Mouse (Mus musculus): ENCODE results near the gene Fkbp5. TPM values are rescaled to one million over a fixed set of nuclear protein-coding genes. Genes with fewer than 3 reads are reported as not detected.

Fkbp5 gene
- polyA plus RNA-seq, 1 experiment from 2014 or later: 33.5 TPM

DNA sequence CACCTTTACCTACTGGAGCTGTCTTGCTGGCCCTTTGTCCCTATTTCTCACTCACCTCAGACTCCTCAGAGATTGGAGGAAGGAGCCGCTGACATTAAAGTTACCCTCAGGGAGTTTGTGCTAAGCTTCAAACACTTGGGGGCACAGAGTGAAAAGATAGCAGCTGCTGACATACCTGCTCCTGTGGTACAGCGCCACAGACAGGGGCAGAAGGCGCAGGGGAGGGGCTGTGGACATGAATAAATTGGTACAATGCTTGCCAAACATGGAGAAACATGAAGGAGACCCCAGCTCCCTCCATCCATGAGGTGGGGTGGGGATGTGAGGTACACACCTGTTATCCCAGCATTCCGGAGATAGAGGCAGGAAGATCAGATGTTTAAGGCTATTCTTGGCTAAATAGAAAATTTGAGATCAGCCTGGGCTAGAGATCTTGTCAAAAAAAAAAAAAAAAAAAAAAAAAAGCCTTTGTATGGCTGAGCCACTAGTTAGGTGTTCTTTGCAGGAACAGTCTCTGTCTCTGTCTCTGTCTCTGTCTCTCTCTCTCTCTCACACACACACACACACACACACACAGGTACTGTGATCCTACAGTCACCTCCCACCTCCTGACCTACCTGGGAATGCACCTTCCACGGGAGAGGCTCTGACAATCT, 3.9 kb upstream of the Fkbp5 start:
- Histone ChIP-seq H3K27me3 (ENCODE audit: poor library complexity, severe bottlenecking) (peaks cover 80% of the 10 kb centered on the region), H3K4me3 (no peak overlapping the region), H3K4me1 (peaks cover 49% of the 10 kb centered on the region), H3K36me3 (replicated peaks) (no peaks in the 10 kb centered on the region), H3K9me3 (peaks cover 7% of the 10 kb centered on the region; the same call in 1 of the 2 replicates), H3K27ac (no peak overlapping the region)
- no peak for DNase-seq (ENCODE audit: extremely low spot score, low spot score)
- 68% methylated on average over 5 of the region's 5 CpGs for WGBS

- Histone ChIP-seq H3K36me3 (replicated peaks) (no peaks in the 10 kb centered on the region), H3K4me3 (no peak overlapping the region), H3K9me3 (peaks cover 7% of the 10 kb centered on the region; the same call in 1 of the 2 replicates), H3K27ac (no peak overlapping the region), H3K27me3 (ENCODE audit: poor library complexity, severe bottlenecking) (peaks cover 86% of the 10 kb centered on the region), H3K4me1 (peaks cover 53% of the 10 kb centered on the region)
- DNase-seq (ENCODE audit: extremely low spot score, low spot score): no peak
- 87% methylated on average over 4 of the region's 4 CpGs for whole genome bisulfite sequencing
These were observed 3.2 kb upstream of the Fkbp5 start for GRCm38 (mm10) chr17:28520561-28520960.

- no peak for DNase-seq (ENCODE audit: extremely low spot score, low spot score)
- Histone ChIP-seq H3K4me3 (no peak overlapping the region), H3K9me3 (peaks cover 7% of the 10 kb centered on the region; the same call in 1 of the 2 replicates), H3K27ac (no peak overlapping the region), H3K4me1 (peaks cover 61% of the 10 kb centered on the region), H3K27me3 (ENCODE audit: poor library complexity, severe bottlenecking) (peaks cover 92% of the 10 kb centered on the region), H3K36me3 (replicated peaks) (no peaks in the 10 kb centered on the region)
- 93% methylated on average over 3 of the region's 3 CpGs for WGBS
These were observed 2.5 kb upstream of the Fkbp5 start for GRCm38 (mm10) chr17:28519827-28520226.

DNA sequence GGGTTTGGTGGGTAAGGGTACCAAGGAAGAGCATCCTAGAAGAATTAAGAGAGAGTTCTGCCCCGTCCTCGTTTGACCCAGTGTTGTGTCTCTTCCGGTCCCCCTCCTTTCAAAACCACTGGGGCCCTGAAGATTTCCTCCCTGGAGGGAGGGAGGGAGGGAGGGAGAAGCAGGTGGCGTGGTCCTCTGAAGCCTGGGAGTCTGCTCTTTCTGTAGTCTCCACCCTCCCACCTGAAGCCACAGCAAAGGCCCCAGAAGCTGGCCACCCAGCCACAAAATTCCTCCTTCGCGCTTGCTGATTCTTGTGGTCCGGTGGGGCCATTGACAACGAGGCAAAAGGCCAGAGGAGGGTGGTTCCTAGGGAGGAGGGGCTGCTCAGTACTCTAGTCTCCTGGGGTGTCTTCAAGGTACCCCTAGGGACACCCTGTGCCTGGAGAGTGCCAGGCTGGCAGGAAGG, 1.3 kb upstream of the Fkbp5 start:
- Histone ChIP-seq H3K4me3 (peak overlapping the region; percentile 59), H3K36me3 (replicated peaks) (no peaks in the 10 kb centered on the region), H3K9me3 (peaks cover 7% of the 10 kb centered on the region; the same call in 1 of the 2 replicates), H3K4me1 (peaks cover 63% of the 10 kb centered on the region), H3K27ac (peak overlapping the region; percentile 85), H3K27me3 (ENCODE audit: poor library complexity, severe bottlenecking) (peaks cover 84% of the 10 kb centered on the region)
- no peak for DNase-seq (ENCODE audit: extremely low spot score, low spot score)
- 17% methylated on average over 8 of the region's 8 CpGs for WGBS

DNA sequence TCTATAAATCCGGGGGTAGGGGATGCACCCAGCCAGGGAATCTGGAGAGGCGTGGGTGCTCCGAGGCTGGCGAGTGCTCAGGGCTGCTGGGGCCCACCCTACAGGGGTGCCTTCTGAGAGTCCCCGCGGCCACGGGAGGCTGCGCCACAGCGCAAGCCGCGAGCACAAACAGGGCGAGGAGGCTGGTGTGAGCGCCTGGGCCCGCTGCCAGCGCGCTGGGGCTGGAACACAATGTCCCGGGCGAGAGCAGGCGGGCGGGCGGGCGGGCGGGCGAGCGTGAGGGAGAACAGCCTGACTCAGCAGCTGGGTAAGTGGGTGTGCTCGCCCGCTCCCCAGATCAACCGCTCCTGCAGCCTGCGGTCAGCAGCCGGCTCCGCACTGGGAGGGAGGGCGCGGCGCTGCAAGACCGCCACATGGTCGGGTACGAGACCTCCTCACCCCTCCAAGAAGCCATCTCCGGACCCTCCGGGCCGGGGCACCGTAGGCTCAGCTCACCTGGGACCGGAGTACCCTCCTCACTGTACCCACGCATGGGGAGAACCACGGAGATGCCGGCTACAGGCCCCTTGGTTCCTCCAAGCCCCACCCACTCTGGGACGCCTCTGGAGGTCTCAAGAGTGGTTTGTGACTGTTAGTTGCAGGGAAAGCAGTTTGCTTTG, 758 bp upstream of the Fkbp5 start:
- peak; percentile 53 for DNase-seq (ENCODE audit: extremely low spot score, low spot score)
- under 1% methylated on average over 46 of the region's 46 CpGs for WGBS
- H3K27ac ChIP-seq: peak overlapping the region; percentile 85
- peaks cover 7% of the 10 kb centered on the region; the same call in 1 of the 2 replicates for H3K9me3 ChIP-seq
- no peaks in the 10 kb centered on the region for H3K36me3 ChIP-seq (replicated peaks)
- peaks cover 78% of the 10 kb centered on the region for H3K27me3 ChIP-seq (ENCODE audit: poor library complexity, severe bottlenecking)
- H3K4me3 ChIP-seq: peak overlapping the region; percentile 59
- peaks cover 57% of the 10 kb centered on the region for H3K4me1 ChIP-seq

DNA sequence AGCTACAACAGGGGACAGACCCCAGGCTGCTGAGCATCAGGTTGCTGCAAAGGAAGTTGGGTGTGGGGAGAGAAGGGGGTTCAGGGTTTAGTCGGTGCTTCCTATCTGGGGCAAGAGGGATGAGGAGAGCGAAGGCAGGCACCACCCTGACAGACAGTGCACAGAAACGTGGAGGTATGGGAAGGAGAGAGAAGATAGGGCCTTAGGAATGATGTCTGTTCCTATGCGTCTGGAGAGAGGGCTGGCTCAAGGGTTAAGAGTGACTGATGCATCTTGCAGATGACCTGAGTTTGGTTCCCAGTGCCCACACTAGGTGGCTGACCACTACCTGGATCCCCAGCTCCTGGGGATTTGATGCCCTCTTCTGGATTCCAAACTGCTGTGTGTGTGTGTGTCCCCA, 446 bp downstream of the Fkbp5 start:
- H3K4me3 ChIP-seq: no peak overlapping the region; the same call in 1 of the 2 replicates
- WGBS: 82% methylated on average over 4 of the region's 4 CpGs
- no peak for DNase-seq (ENCODE audit: extremely low spot score, low spot score)
- no peaks in the 10 kb centered on the region for H3K36me3 ChIP-seq (replicated peaks)
- no peak overlapping the region for H3K27ac ChIP-seq
- peaks cover 7% of the 10 kb centered on the region; the same call in 1 of the 2 replicates for H3K9me3 ChIP-seq
- H3K27me3 ChIP-seq (ENCODE audit: poor library complexity, severe bottlenecking): peaks cover 77% of the 10 kb centered on the region
- H3K4me1 ChIP-seq: peaks cover 55% of the 10 kb centered on the region

GRCm38 (mm10) chr17:28515431-28516341, 1.6 kb downstream of the Fkbp5 start:
- Histone ChIP-seq H3K4me3 (no peak overlapping the region), H3K27me3 (ENCODE audit: poor library complexity, severe bottlenecking) (peaks cover 75% of the 10 kb centered on the region), H3K27ac (no peak overlapping the region), H3K36me3 (replicated peaks) (no peaks in the 10 kb centered on the region), H3K9me3 (peaks cover 7% of the 10 kb centered on the region; the same call in 1 of the 2 replicates), H3K4me1 (peaks cover 64% of the 10 kb centered on the region)
- 76% methylated on average over 10 of the region's 10 CpGs for WGBS
- DNase-seq (ENCODE audit: extremely low spot score, low spot score): no peak

DNA sequence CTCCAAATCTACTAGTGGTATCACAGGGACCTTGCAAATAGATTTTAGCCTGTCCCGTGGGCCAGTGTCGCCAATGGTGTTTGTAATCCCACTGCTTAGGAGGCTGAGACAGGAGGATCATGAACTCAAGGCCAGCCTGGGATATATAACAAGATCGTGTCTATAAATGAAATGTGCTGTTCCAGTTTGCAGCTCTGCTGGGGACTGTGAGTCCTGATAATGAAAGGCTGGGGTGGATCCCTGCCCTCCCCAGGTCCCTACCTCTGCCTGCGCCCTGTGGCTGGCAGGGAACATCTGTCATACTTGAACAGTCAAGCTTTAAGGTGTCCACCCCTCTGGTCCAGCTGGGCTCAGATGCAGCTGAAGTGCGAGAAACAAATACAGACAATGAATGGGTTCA, 2.8 kb downstream of the Fkbp5 start:
- Histone ChIP-seq H3K27me3 (ENCODE audit: poor library complexity, severe bottlenecking) (peaks cover 75% of the 10 kb centered on the region), H3K4me3 (no peak overlapping the region), H3K9me3 (peaks cover 7% of the 10 kb centered on the region; the same call in 1 of the 2 replicates), H3K27ac (no peak overlapping the region), H3K36me3 (replicated peaks) (no peaks in the 10 kb centered on the region), H3K4me1 (peaks cover 70% of the 10 kb centered on the region)
- DNase-seq (ENCODE audit: extremely low spot score, low spot score): no peak
- WGBS: 74% methylated on average over 5 of the region's 5 CpGs

- 0 out of 2 replicates have a peak overlapping the region, but pooled peaks have one; percentile 26 for H3K27ac ChIP-seq
- H3K36me3 ChIP-seq (replicated peaks): no peaks in the 10 kb centered on the region
- H3K27me3 ChIP-seq (ENCODE audit: poor library complexity, severe bottlenecking): peaks cover 69% of the 10 kb centered on the region
- 0 out of 2 replicates have a peak, but pooled peaks cover under 1% of the 10 kb centered on the region for H3K9me3 ChIP-seq
- no peak overlapping the region for H3K4me3 ChIP-seq
- WGBS: 67% methylated on average over 7 of the region's 7 CpGs
- H3K4me1 ChIP-seq: peaks cover 69% of the 10 kb centered on the region
- DNase-seq (ENCODE audit: extremely low spot score, low spot score): no peak
These were observed 3.5 kb downstream of the Fkbp5 start for GRCm38 (mm10) chr17:28513844-28514243.

DNA sequence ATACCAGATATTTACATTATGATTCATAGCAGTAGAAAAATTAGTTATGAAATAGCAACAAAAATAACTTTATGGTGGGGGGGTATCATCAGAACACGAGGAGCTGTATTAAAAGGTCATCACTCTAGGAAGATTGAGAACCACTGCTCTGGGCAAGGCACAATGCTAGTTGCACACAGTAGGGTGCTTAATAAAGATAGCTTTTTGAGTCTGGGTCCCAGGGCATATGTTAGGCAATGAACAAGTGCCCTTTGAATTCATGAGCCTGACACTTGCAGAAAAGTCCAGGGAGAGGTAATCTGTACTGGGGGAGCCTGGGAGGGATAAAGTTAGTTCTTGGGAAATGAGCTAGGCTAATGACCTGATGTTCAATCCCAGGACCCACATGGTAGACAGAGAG, 4.0 kb downstream of the Fkbp5 start:
- H3K4me3 ChIP-seq: no peak overlapping the region
- no peaks in the 10 kb centered on the region for H3K9me3 ChIP-seq
- peaks cover 64% of the 10 kb centered on the region for H3K4me1 ChIP-seq
- H3K27me3 ChIP-seq (ENCODE audit: poor library complexity, severe bottlenecking): peaks cover 64% of the 10 kb centered on the region
- no peak for DNase-seq (ENCODE audit: extremely low spot score, low spot score)
- WGBS: 81% methylated on average over 1 of the region's 1 CpGs
- H3K36me3 ChIP-seq (replicated peaks): no peaks in the 10 kb centered on the region
- H3K27ac ChIP-seq: no peak overlapping the region

DNA sequence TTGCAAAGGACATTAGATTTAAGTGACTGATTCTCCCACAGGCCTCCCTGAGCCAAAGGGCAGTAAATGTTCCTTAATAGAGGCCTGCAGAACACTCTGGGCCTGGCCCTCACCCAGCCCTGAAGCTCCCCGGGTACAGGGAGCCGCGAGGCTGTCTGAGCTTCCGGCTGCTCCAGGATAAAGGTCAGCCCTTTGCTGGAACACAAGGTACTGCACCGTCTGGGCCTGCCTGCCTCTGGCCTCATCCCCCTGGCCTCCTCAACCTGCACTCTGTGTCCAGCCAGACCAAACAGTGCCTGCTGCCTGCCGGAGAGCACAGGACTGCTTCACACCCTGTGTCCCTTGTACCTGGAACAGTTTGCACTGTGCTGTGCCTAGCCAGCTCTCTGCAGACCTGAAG, 4.6 kb downstream of the Fkbp5 start:
- DNase-seq (ENCODE audit: extremely low spot score, low spot score): no peak
- no peaks in the 10 kb centered on the region for H3K36me3 ChIP-seq (replicated peaks)
- no peaks in the 10 kb centered on the region for H3K9me3 ChIP-seq
- H3K27ac ChIP-seq: peak overlapping the region; percentile 20
- peaks cover 59% of the 10 kb centered on the region for H3K4me1 ChIP-seq
- WGBS: 61% methylated on average over 6 of the region's 6 CpGs
- H3K27me3 ChIP-seq (ENCODE audit: poor library complexity, severe bottlenecking): peaks cover 60% of the 10 kb centered on the region
- H3K4me3 ChIP-seq: no peak overlapping the region

All from forebrain, embryonic 10.5 days (tissue).